Mouse (Mus musculus): ENCODE measurements at regions not wholly inside any gene's neighbourhood (a gene's known extent, or its start where the extent isn't known, plus 50 kb on each side); places are given as distances from the start of the nearest gene placed in this dataset.

GRCm38 (mm10) chr16:12521711-12522476 lies 538.0 kb downstream of the Shisa9 start:
- TF ChIP-seq CTCF (conservative IDR thresholded peaks at IDR 0.05; ENCODE audit: low read length) (no peak), NANOG (IDR thresholded peaks at IDR 0.05; ENCODE audit: borderline replicate concordance, low read length) (no peak), POU5F1 (IDR thresholded peaks at IDR 0.05; ENCODE audit: borderline replicate concordance, low read length) (no peak)

Data from E14TG2a.4 (cell line).